Mouse (Mus musculus) midbrain, embryonic 12.5 days (tissue): ENCODE measurements around the gene Aloxe3. TPM values are rescaled to one million over a fixed set of nuclear protein-coding genes. Genes with fewer than 3 reads are reported as not detected.

Experiments used
- ATAC-seq: fragments of 200-750 bp; cut with Nextera tagmentation; 2 replicates; pipeline ENCODE4 v1.8.0; 2017; ENCODE audit warnings: low read depth, moderate TSS enrichment, moderate library complexity; ENCODE audit not compliant: low FRiP score
- H3K27ac ChIP-seq: fragments of 300-500 bp; sonication (generic); replicated peaks from 2 replicates; pipeline ENCODE4 v1.5.1; 2016; ENCODE audit warnings: mild to moderate bottlenecking
- H3K27me3 ChIP-seq: fragments of 300-500 bp; sonication (generic); 2 replicates; pipeline ENCODE4 v1.6.1; 2016; ENCODE audit warnings: mild to moderate bottlenecking
- H3K36me3 ChIP-seq: fragments of 300-500 bp; sonication (generic); 2 replicates; pipeline ENCODE4 v1.6.1; 2016
- H3K4me1 ChIP-seq: fragments of 300-500 bp; sonication (generic); 2 replicates; pipeline ENCODE4 v1.6.1; 2016
- H3K4me2 ChIP-seq: fragments of 300-500 bp; sonication (generic); replicated peaks from 2 replicates; pipeline ENCODE4 v1.6.1; 2016; ENCODE audit warnings: mild to moderate bottlenecking, moderate library complexity
- H3K4me3 ChIP-seq: fragments of 300-500 bp; sonication (generic); 2 replicates; pipeline ENCODE4 v1.5.1; 2016; ENCODE audit warnings: mild to moderate bottlenecking
- H3K9ac ChIP-seq: fragments of 300-500 bp; sonication (generic); replicated peaks from 2 replicates; pipeline ENCODE4 v1.6.1; 2016; ENCODE audit warnings: mild to moderate bottlenecking, moderate library complexity
- H3K9me3 ChIP-seq: fragments of 300-500 bp; sonication (generic); 2 replicates; pipeline ENCODE4 v1.6.1; 2016; ENCODE audit warnings: mild to moderate bottlenecking
- WGBS: fragments of 180-500 bp; shearing (Covaris S2); methylation state at CpG from one replicate; pipeline ENCODE4 v1.1.7; 2016; 5-methylcytosine and 5-hydroxymethylcytosine counted together
- polyA plus RNA-seq: library from polyadenylated mRNA; unstranded; fragments of >200 nt; fragmentation: Nextera tagmentation; extraction: Ambion mirVana; gene quantifications from 2 replicates; pipeline ENCODE4 v1.2.1, GENCODE M21; 2016

Gene Aloxe3
- polyA plus RNA-seq, 1 experiment from 2014 or later = 0.66 TPM

GRCm38 (mm10) chr11:69171626-69172025, 45.9 kb downstream of the Aloxe3 start:
- peaks cover 7% of the 10 kb centered on the region; the same call in 1 of the 2 replicates for H3K27me3 ChIP-seq
- H3K9me3 ChIP-seq = no peaks in the 10 kb centered on the region
- no peak overlapping the region for H3K4me2 ChIP-seq
- no peak overlapping the region for H3K4me3 ChIP-seq
- no peak for ATAC-seq
- H3K36me3 ChIP-seq = no peaks in the 10 kb centered on the region
- no peaks in the 10 kb centered on the region for H3K4me1 ChIP-seq
- no peak overlapping the region for H3K9ac ChIP-seq
- 25% methylated on average over 7 of the region's 7 CpGs for WGBS
- H3K27ac ChIP-seq = no peak overlapping the region

- no peak overlapping the region for H3K9ac ChIP-seq
- H3K4me2 ChIP-seq = no peak overlapping the region
- no peak overlapping the region for H3K4me3 ChIP-seq
- 96% methylated on average over 2 of the region's 2 CpGs for WGBS
- H3K4me1 ChIP-seq = no peaks in the 10 kb centered on the region
- no peaks in the 10 kb centered on the region for H3K9me3 ChIP-seq
- H3K36me3 ChIP-seq = no peaks in the 10 kb centered on the region
- peaks cover 7% of the 10 kb centered on the region; the same call in 1 of the 2 replicates for H3K27me3 ChIP-seq
- no peak for ATAC-seq
- H3K27ac ChIP-seq = no peak overlapping the region
Observed at GRCm38 (mm10) chr11:69172606-69173005, 46.9 kb downstream of the Aloxe3 start.

DNA sequence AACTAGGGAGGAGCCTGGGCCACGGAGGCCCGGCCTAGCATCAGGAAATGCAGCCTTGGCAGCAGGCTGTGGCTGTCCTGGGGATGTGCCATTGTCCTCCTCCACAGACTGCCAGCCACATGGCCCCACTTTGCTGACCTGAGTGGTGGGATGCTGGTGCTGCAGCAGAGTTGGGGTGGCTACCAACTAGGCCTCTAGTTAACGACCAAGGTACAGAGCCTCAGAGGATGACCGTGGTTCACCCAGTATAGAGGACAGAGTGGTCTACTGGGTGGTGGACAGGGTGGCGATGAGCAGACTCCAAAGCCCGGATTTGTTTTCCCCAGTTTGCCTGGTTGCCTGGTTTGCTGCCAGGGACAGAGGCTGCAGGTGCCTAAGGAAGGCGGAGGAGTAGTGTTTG, 49.0 kb downstream of the Aloxe3 start:
- H3K4me1 ChIP-seq = no peaks in the 10 kb centered on the region
- H3K36me3 ChIP-seq = no peaks in the 10 kb centered on the region
- no peak overlapping the region for H3K4me3 ChIP-seq
- no peaks in the 10 kb centered on the region for H3K9me3 ChIP-seq
- H3K9ac ChIP-seq = no peak overlapping the region
- peaks cover 5% of the 10 kb centered on the region; the same call in 1 of the 2 replicates for H3K27me3 ChIP-seq
- H3K4me2 ChIP-seq = no peak overlapping the region
- 86% methylated on average over 7 of the region's 7 CpGs for WGBS
- ATAC-seq = no peak
- no peak overlapping the region for H3K27ac ChIP-seq

DNA sequence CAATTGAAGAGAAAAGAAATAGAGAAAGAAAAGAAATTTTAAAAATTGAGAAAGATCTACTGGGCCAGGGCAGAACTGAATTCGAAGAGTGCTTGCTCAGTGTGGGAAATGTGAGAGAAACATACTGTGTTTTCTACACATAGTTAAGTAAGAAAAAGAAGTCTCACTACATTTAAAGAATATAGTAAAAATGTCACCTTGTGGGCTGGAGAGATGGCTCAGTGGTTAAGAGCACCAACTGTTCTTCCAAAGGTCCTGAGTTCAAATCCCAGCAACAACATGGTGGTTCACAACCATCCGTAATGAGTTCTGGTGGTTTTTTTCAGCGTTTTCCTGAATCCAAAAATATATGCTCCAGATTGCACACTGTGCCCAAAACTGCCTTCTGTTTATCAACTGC, 52.8 kb downstream of the Aloxe3 start:
- Histone ChIP-seq H3K9me3 (no peaks in the 10 kb centered on the region), H3K27ac (no peak overlapping the region), H3K4me2 (no peak overlapping the region), H3K4me3 (no peak overlapping the region), H3K36me3 (no peaks in the 10 kb centered on the region), H3K9ac (no peak overlapping the region), H3K4me1 (no peaks in the 10 kb centered on the region), H3K27me3 (no peaks in the 10 kb centered on the region)
- WGBS = 79% methylated on average over 3 of the region's 3 CpGs
- no peak for ATAC-seq

GRCm38 (mm10) chr11:69179512-69179911, 53.8 kb downstream of the Aloxe3 start:
- Histone ChIP-seq H3K4me1 (no peaks in the 10 kb centered on the region), H3K27me3 (no peaks in the 10 kb centered on the region), H3K4me2 (no peak overlapping the region), H3K9me3 (no peaks in the 10 kb centered on the region), H3K9ac (no peak overlapping the region), H3K27ac (no peak overlapping the region), H3K4me3 (no peak overlapping the region), H3K36me3 (no peaks in the 10 kb centered on the region)
- ATAC-seq = no peak
- WGBS = 40% methylated on average over 3 of the region's 3 CpGs

- no peaks in the 10 kb centered on the region for H3K27me3 ChIP-seq
- H3K9me3 ChIP-seq = no peaks in the 10 kb centered on the region
- H3K4me1 ChIP-seq = no peaks in the 10 kb centered on the region
- 86% methylated on average over 4 of the region's 4 CpGs for WGBS
- H3K4me3 ChIP-seq = no peak overlapping the region
- H3K36me3 ChIP-seq = no peaks in the 10 kb centered on the region
- no peak overlapping the region for H3K27ac ChIP-seq
- H3K4me2 ChIP-seq = no peak overlapping the region
- ATAC-seq = no peak
- H3K9ac ChIP-seq = no peak overlapping the region
Observed at GRCm38 (mm10) chr11:69180120-69180519, 54.4 kb downstream of the Aloxe3 start.

DNA sequence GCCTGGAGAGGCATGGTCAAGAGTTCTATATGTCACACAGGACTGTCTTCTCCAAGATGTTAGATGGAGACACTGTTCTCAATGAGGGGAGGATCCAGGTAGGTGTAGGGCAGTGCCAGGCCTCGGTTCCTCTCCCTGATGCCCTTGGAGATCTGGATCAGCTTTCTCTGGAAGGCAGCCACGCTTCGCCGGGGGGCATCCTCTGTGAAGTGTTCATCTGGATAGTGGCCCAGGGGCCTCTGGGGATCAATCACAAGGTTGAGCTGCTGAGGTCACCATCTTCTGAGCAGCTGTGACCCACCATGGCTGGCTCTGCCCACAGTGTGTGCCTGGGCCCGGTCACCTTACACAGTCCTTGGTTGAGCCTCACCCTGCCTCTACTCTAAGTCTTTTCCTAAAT, 59.3 kb downstream of the Aloxe3 start:
- H3K27ac ChIP-seq = no peak overlapping the region
- H3K9me3 ChIP-seq = no peaks in the 10 kb centered on the region
- no peak overlapping the region for H3K9ac ChIP-seq
- 92% methylated on average over 5 of the region's 5 CpGs for WGBS
- H3K4me1 ChIP-seq = no peaks in the 10 kb centered on the region
- H3K27me3 ChIP-seq = no peaks in the 10 kb centered on the region
- no peak overlapping the region for H3K4me3 ChIP-seq
- no peak for ATAC-seq
- no peaks in the 10 kb centered on the region for H3K36me3 ChIP-seq
- H3K4me2 ChIP-seq = no peak overlapping the region

- Histone ChIP-seq H3K4me3 (no peak overlapping the region), H3K27ac (no peak overlapping the region), H3K4me1 (no peaks in the 10 kb centered on the region), H3K36me3 (no peaks in the 10 kb centered on the region), H3K4me2 (no peak overlapping the region), H3K9ac (no peak overlapping the region), H3K27me3 (no peaks in the 10 kb centered on the region), H3K9me3 (no peaks in the 10 kb centered on the region)
- ATAC-seq = no peak
- 90% methylated on average over 6 of the region's 6 CpGs for WGBS
Observed at GRCm38 (mm10) chr11:69185936-69186335, 60.2 kb downstream of the Aloxe3 start.

GRCm38 (mm10) chr11:69192840-69193239, 67.1 kb downstream of the Aloxe3 start:
- H3K9me3 ChIP-seq = no peaks in the 10 kb centered on the region
- 3% methylated on average over 1 of the region's 1 CpGs for WGBS
- H3K4me2 ChIP-seq = no peak overlapping the region
- peaks cover 7% of the 10 kb centered on the region; the same call in 1 of the 2 replicates for H3K4me1 ChIP-seq
- H3K27me3 ChIP-seq = peaks cover 20% of the 10 kb centered on the region
- H3K36me3 ChIP-seq = no peaks in the 10 kb centered on the region
- H3K4me3 ChIP-seq = no peak overlapping the region
- H3K27ac ChIP-seq = no peak overlapping the region
- H3K9ac ChIP-seq = no peak overlapping the region
- ATAC-seq = no peak

- Histone ChIP-seq H3K9ac (no peak overlapping the region), H3K4me2 (peak overlapping the region; percentile 47), H3K27me3 (peaks cover 34% of the 10 kb centered on the region), H3K4me1 (peaks cover 7% of the 10 kb centered on the region; the same call in 1 of the 2 replicates), H3K4me3 (no peak overlapping the region; the same call in 1 of the 2 replicates), H3K9me3 (no peaks in the 10 kb centered on the region), H3K36me3 (no peaks in the 10 kb centered on the region), H3K27ac (no peak overlapping the region)
- ATAC-seq = no peak
- WGBS = 6% methylated on average over 5 of the region's 5 CpGs
Observed at GRCm38 (mm10) chr11:69196766-69197165, 71.1 kb downstream of the Aloxe3 start.

DNA sequence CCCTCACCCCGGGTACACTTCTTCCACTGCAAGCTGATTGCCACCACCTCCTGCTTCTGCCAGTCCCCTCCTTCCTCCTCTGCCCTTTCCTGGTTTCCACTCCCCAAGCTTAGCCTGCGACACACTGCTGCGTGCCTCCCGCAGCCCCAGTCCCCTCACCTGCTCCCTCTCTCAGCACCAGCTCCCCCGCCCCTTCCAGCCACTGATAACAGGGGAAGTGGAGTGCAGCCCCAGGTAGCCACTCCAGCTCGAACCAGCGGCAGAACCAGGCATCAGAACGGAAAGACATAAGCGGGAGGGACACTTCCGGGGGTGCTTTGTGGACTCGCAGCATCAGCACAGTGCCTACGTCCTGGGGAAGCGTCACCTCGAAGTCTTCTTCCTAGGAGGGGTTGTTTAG, 71.5 kb downstream of the Aloxe3 start:
- H3K9ac ChIP-seq = no peak overlapping the region; the same call in 1 of the 2 replicates
- H3K27me3 ChIP-seq = peaks cover 34% of the 10 kb centered on the region
- no peaks in the 10 kb centered on the region for H3K36me3 ChIP-seq
- no peak overlapping the region for H3K27ac ChIP-seq
- peak overlapping the region; percentile 47 for H3K4me2 ChIP-seq
- peaks cover 7% of the 10 kb centered on the region; the same call in 1 of the 2 replicates for H3K4me1 ChIP-seq
- ATAC-seq = no peak
- peak overlapping the region; percentile 26 for H3K4me3 ChIP-seq
- no peaks in the 10 kb centered on the region for H3K9me3 ChIP-seq
- 2% methylated on average over 13 of the region's 14 CpGs for WGBS

DNA sequence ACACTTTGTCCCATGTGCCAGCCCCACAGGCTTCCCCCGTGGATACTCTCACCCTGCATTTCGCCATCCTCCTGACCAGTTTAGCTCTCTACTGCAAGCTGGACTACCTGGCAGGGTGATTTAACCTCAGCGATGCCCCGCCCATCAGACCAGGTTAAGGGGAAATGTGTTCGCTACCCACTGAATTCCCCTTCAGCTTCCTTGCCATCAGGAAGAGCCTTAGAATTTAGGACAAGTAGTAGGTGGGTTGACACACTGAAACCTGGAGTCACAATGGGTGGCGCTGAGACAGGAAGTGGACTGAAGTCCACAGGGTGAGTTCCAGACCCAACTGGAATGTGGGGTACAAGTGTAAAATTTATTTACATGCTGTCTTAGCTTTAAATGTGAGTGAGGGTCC, 72.0 kb downstream of the Aloxe3 start, which contains the start of gene Alox8:
Alox8 (minus strand) TSS at position 101 of the 400 bp plus-strand sequence.
- Histone ChIP-seq H3K27ac (no peak within 1 kb of the TSS), H3K27me3 (peaks cover 34% of the 10 kb centered on the region), H3K4me2 (peak within 1 kb of the TSS; percentile 47), H3K4me1 (peaks cover 7% of the 10 kb centered on the region; the same call in 1 of the 2 replicates), H3K9ac (no peak within 1 kb of the TSS; the same call in 1 of the 2 replicates), H3K4me3 (peak within 1 kb of the TSS; percentile 26), H3K9me3 (no peaks in the 10 kb centered on the region), H3K36me3 (no peaks in the 10 kb centered on the region)
- WGBS = 27% methylated on average over 6 of the region's 6 CpGs
- no peak for ATAC-seq
